Mouse (Mus musculus): Measurements from ENCODE around the gene Nfia. TPM values are rescaled to one million over a fixed set of nuclear protein-coding genes. Genes with fewer than 3 reads are reported as not detected.
A peak's percentile ranks its signal among the peaks of the same experiment; 100 is the strongest.

Nfia gene
- 16.8 and 16.9 TPM in 2 replicates for total RNA-seq (2017)

- ATAC-seq (replicated peaks in 1 of 2; ENCODE audit: insufficient read depth in 1 of 2, low FRiP score in 2 of 2, low TSS enrichment in 1 of 2, low read depth in 1 of 2, poor library complexity in 2 of 2, severe bottlenecking in 2 of 2), result no peak
Observed at GRCm38 (mm10) chr4:97772641-97773040, at the start of gene Nfia. TSS of gene Nfia (plus strand) at chr4:97772734.

GRCm38 (mm10) chr4:97723374-97723773 is 49.2 kb upstream of the Nfia start:
- no peak for ATAC-seq (replicated peaks in 1 of 2; ENCODE audit: insufficient read depth in 1 of 2, low FRiP score in 2 of 2, low TSS enrichment in 1 of 2, low read depth in 1 of 2, poor library complexity in 2 of 2, severe bottlenecking in 2 of 2)

DNA sequence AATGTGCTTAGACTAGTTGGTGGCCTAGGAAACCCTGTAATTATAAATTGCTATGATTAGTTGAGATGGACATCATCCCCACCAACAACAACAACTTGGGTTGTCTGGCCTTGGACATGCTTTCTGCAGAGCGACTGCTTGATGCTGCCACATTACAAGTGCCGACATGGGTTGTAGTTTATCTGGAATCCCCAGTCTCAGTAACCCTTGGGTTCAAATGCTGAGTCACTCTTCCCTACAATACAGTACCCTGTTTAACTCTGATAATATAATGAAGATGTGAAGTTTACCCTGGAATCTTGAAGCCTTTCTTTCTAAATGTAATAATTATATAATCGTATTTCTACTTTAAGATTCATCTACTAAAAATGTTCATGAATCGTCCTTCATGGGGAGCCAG is 44.0 kb upstream of the Nfia start:
- no peak for ATAC-seq (replicated peaks in 1 of 2; ENCODE audit: insufficient read depth in 1 of 2, low FRiP score in 2 of 2, low TSS enrichment in 1 of 2, low read depth in 1 of 2, poor library complexity in 2 of 2, severe bottlenecking in 2 of 2)

DNA sequence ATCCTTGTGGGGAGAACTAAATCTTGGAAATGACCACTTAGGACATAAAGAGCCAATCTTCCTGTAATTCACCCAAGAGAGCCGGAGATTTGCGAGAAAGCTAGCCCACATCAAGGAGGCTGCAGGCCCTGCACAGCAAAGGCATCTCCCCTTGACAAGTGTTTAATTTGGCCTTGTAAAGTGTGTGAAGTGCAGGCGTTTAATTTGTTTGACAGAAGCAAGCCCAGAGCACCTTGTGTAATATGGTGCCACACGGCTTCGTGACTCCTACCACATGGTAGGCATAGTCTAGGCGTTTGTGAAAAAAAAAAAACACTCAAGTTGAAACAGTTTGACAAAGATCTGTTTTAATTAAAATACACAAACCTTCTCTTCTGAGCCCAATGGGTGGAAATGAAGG is 42.5 kb upstream of the Nfia start:
- no peak for ATAC-seq (replicated peaks in 1 of 2; ENCODE audit: insufficient read depth in 1 of 2, low FRiP score in 2 of 2, low TSS enrichment in 1 of 2, low read depth in 1 of 2, poor library complexity in 2 of 2, severe bottlenecking in 2 of 2)

DNA sequence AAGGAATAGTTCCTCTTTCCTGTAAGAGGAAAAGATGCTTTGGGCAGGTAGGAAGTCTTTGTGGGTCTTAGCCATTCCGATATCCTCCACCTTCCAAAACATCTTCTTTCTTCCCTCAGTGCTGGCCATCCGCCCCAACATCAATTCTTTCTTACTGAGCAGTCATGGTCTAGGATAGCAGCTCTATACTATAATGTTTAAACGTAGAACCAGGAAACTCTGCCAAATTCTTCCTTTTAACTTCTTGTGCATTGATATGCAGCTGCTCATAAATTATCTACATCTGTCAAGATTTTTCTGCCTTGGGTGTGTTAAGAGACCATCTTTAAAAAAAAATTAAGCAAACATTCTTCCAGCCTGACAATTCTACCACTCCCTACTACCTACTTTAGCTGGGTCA is 42.1 kb upstream of the Nfia start:
- ATAC-seq (replicated peaks in 1 of 2; ENCODE audit: insufficient read depth in 1 of 2, low FRiP score in 2 of 2, low TSS enrichment in 1 of 2, low read depth in 1 of 2, poor library complexity in 2 of 2, severe bottlenecking in 2 of 2), result no peak

GRCm38 (mm10) chr4:97733392-97733791 is 39.1 kb upstream of the Nfia start:
- ATAC-seq (replicated peaks in 1 of 2; ENCODE audit: insufficient read depth in 1 of 2, low FRiP score in 2 of 2, low TSS enrichment in 1 of 2, low read depth in 1 of 2, poor library complexity in 2 of 2, severe bottlenecking in 2 of 2), result no peak

- ATAC-seq (replicated peaks in 1 of 2; ENCODE audit: insufficient read depth in 1 of 2, low FRiP score in 2 of 2, low TSS enrichment in 1 of 2, low read depth in 1 of 2, poor library complexity in 2 of 2, severe bottlenecking in 2 of 2), result no peak
Observed at GRCm38 (mm10) chr4:97743932-97744331, 28.6 kb upstream of the Nfia start.

- ATAC-seq (replicated peaks in 1 of 2; ENCODE audit: insufficient read depth in 1 of 2, low FRiP score in 2 of 2, low TSS enrichment in 1 of 2, low read depth in 1 of 2, poor library complexity in 2 of 2, severe bottlenecking in 2 of 2), result peak; percentile 90 to 92
Observed at GRCm38 (mm10) chr4:97745296-97746105, 27.0 kb upstream of the Nfia start.

- ATAC-seq (replicated peaks in 1 of 2; ENCODE audit: insufficient read depth in 1 of 2, low FRiP score in 2 of 2, low TSS enrichment in 1 of 2, low read depth in 1 of 2, poor library complexity in 2 of 2, severe bottlenecking in 2 of 2), result 0 out of 4 replicates have a peak, but pooled peaks have one; percentile 8 to 20
Observed at GRCm38 (mm10) chr4:97746106-97746900, 26.2 kb upstream of the Nfia start.

DNA sequence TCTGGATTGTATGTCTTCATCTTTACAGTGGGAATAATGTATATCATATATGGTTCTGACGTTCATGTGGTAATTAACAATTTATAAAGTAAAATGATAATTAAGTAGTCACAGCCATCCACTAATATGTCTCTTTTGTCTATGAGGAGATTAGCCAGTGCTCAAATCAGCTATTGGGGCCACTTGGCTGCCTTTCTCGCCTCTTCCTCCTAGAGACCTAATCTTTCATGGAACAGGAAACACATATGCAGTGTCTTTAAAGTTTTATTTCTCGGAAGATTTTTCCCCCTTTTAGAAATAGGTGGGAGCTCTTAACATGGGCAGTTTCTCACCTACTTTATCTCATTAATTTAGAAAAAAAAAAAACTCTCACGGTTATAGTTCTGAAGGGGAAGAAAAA is 22.1 kb upstream of the Nfia start:
- ATAC-seq (replicated peaks in 1 of 2; ENCODE audit: insufficient read depth in 1 of 2, low FRiP score in 2 of 2, low TSS enrichment in 1 of 2, low read depth in 1 of 2, poor library complexity in 2 of 2, severe bottlenecking in 2 of 2), result no peak

GRCm38 (mm10) chr4:97751030-97751482 is 21.5 kb upstream of the Nfia start:
- ATAC-seq (replicated peaks in 1 of 2; ENCODE audit: insufficient read depth in 1 of 2, low FRiP score in 2 of 2, low TSS enrichment in 1 of 2, low read depth in 1 of 2, poor library complexity in 2 of 2, severe bottlenecking in 2 of 2), result peak; percentile 89 to 91

DNA sequence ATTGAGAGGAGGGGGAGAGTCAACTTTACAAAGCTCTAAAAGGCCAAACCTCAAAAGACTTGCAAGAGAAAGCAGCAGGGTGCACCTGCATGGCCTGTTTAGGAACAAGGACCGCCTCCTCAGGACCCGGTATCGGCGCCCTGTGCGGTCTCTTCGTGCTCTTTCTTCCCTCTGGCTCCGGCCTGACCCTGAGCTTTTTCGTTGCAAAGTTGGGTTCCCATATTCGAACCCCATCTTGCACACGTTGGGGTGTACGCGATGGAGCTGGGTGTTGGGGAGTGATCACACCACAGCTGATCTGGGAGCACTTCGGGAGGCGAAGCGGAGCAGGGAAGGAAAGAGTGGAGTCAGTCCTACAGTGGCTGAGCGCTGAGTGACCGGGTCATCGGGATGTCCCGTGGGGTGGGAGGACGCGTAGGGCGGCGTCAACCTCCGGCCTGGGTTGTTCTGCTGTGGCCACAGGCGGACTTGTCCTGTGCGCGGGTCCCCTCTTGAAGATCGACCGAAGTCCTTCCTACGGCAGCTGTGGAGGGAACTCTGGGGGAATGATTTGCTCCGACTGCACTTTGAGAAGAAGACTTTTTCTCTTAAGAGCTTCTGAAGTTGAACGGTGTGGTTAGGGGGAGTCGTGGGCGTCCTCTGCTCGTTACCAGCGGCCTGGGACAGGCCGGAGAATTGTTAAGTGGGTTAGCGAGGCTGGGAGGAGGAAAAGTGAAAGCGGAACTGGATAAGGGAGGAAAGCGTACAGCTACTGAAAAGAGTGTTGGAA is 20.9 kb upstream of the Nfia start:
- ATAC-seq (replicated peaks in 1 of 2; ENCODE audit: insufficient read depth in 1 of 2, low FRiP score in 2 of 2, low TSS enrichment in 1 of 2, low read depth in 1 of 2, poor library complexity in 2 of 2, severe bottlenecking in 2 of 2), result peak; percentile 59 to 66

- ATAC-seq (replicated peaks in 1 of 2; ENCODE audit: insufficient read depth in 1 of 2, low FRiP score in 2 of 2, low TSS enrichment in 1 of 2, low read depth in 1 of 2, poor library complexity in 2 of 2, severe bottlenecking in 2 of 2), result no peak
Observed at GRCm38 (mm10) chr4:97752276-97753010, 20.1 kb upstream of the Nfia start.

GRCm38 (mm10) chr4:97753521-97753920 is 19.0 kb upstream of the Nfia start:
- no peak for ATAC-seq (replicated peaks in 1 of 2; ENCODE audit: insufficient read depth in 1 of 2, low FRiP score in 2 of 2, low TSS enrichment in 1 of 2, low read depth in 1 of 2, poor library complexity in 2 of 2, severe bottlenecking in 2 of 2)

DNA sequence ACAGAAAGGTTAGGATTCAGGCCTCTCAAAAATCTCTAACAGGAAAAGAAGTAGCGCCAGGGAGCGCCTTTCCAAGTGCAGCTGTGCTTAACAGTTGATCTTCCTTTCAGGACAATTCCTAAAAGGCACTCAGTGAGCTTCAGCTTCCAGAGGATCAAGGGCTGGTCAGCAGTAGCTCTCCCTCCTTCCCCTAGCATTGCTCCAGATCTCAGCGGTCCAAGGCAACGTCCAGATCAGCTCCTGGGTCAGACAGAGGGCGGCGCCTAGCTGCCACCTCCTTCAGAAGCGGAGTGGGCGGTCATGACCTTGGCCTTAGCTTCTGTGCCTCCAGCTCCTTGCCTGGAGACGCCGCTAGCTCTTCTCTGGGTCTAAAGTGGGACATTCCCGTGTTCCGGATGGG is 18.3 kb upstream of the Nfia start:
- ATAC-seq (replicated peaks in 1 of 2; ENCODE audit: insufficient read depth in 1 of 2, low FRiP score in 2 of 2, low TSS enrichment in 1 of 2, low read depth in 1 of 2, poor library complexity in 2 of 2, severe bottlenecking in 2 of 2), result no peak

DNA sequence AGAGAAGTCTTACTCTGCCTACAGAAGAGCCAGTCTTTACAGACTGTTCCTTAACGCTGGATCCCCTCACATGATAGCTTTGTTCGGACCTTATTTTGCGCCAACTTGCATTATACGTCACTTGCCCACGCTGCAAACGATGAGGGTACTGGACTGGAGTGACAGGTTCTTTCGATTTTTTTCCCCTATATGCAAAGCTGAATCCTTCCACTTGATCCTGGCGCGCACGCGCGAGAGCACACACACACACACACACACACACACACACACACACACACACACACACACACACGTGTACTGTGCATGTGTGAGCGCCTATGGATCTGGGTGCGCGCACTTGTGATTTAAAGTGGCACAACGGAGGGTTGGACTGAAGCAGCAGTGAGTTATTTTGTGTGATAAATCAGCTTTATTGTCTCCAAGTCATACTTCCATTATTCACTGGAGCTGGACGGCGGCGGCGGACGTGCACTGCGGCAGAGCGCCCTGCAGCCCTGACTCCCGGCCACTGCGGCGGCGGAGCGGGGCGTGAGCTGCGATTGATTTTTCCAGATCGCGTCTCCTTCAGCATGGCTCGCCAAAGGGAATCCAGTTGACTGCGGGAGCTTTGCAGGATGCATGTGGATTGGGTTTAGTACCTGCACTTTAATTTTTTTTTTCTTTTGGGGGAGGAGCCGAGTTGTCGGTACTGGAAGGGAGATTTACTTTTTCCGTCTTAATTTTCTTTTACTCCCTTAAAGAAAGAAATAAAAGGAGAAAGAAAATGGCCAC is 15.1 kb upstream of the Nfia start:
- ATAC-seq (replicated peaks in 1 of 2; ENCODE audit: insufficient read depth in 1 of 2, low FRiP score in 2 of 2, low TSS enrichment in 1 of 2, low read depth in 1 of 2, poor library complexity in 2 of 2, severe bottlenecking in 2 of 2), result peak; percentile 57 to 73
